Mouse (Mus musculus): ENCODE measurements around the gene Myo18b.

Gene Myo18b

GRCm38 (mm10) chr5:112641131-112641530 is 255.0 kb downstream of the Myo18b start:
- ATAC-seq (ENCODE audit: insufficient number of reproducible peaks, low FRiP score, low TSS enrichment), result no peak

- no peak for ATAC-seq (ENCODE audit: insufficient number of reproducible peaks, low FRiP score, low TSS enrichment)
These were observed 255.5 kb downstream of the Myo18b start for GRCm38 (mm10) chr5:112640651-112641050.
